ENCODE assay signal across 8 mouse cellular contexts in genomic region chr2:73891701-73892463, GRCm38 (mm10). TPM values are rescaled to one million over a fixed set of nuclear protein-coding genes. Genes with fewer than 3 reads are reported as not detected.
DNase-seq lines count a peak whose midpoint lies in the region; ATAC-seq lines count a peak whose summit lies in the region.

No protein-coding gene starts in this region.

- H3K4me1 ChIP-seq in hindbrain, embryonic 15.5 days (replicated peaks), result peaks cover 25% of the 10 kb centered on the region
- H3K4me1 ChIP-seq in liver, embryonic 16.5 days (ENCODE audit: control insufficient read depth, low read depth, low read length), result peaks cover 8% of the 10 kb centered on the region

- H3K4me3 ChIP-seq in hindbrain, embryonic 15.5 days, result peak overlapping the region; percentile 97
- H3K4me3 ChIP-seq in liver, embryonic 16.5 days (ENCODE audit: low read depth, low read length), result peak overlapping the region; percentile 100

- peak overlapping the region; percentile 70 for H3K4me2 ChIP-seq in hindbrain, embryonic 15.5 days
- peak overlapping the region; percentile 87 for H3K4me2 ChIP-seq in liver, embryonic 16.5 days (ENCODE audit: low read depth, low read length)

- peak overlapping the region; percentile 98 for H3K9ac ChIP-seq in hindbrain, embryonic 15.5 days
- H3K9ac ChIP-seq in liver, embryonic 16.5 days (ENCODE audit: low read depth, low read length), result peak overlapping the region; percentile 99

- H3K9me3 ChIP-seq in hindbrain, embryonic 15.5 days, result no peaks in the 10 kb centered on the region
- no peaks in the 10 kb centered on the region for H3K9me3 ChIP-seq in liver, embryonic 16.5 days (replicated peaks; ENCODE audit: control insufficient read depth, low read length)

- peak; percentile 7 to 12 for DNase-seq in layer of hippocampus, adult 18-20 months (ENCODE audit: low spot score in 2 of 2)
- DNase-seq in layer of hippocampus, postnatal 25 days (ENCODE audit: extremely low spot score in 1 of 2, low spot score in 1 of 2), result no peak
- peak; percentile 13 for DNase-seq in T-cell, adult 2 months (ENCODE audit: low spot score)
- peak; percentile 82 for DNase-seq in neural tube, embryonic 10.5 days (ENCODE audit: extremely low spot score, low spot score)
- no peak for DNase-seq in adrenal gland, postnatal 10 days

- under 1% methylated on average over 38 of the region's 54 CpGs for WGBS in hindbrain, embryonic 15.5 days
- under 1% methylated on average over 52 of the region's 54 CpGs for WGBS in liver, embryonic 16.5 days (ENCODE audit: insufficient replicate concordance)

- H3K36me3 ChIP-seq in hindbrain, embryonic 15.5 days, result no peaks in the 10 kb centered on the region
- H3K36me3 ChIP-seq in liver, embryonic 16.5 days (ENCODE audit: control insufficient read depth, insufficient read depth), result no peaks in the 10 kb centered on the region

- H3K27me3 ChIP-seq in hindbrain, embryonic 15.5 days, result no peaks in the 10 kb centered on the region
- H3K27me3 ChIP-seq in liver, embryonic 16.5 days (ENCODE audit: control insufficient read depth, insufficient read depth, low read depth, low read length), result no peaks in the 10 kb centered on the region

- peak; percentile 43 for ATAC-seq in erythroid progenitor cell, adult 5-6 weeks (replicated peaks; ENCODE audit: low FRiP score, poor library complexity, severe bottlenecking)
- ATAC-seq in hindbrain, embryonic 15.5 days (ENCODE audit: low FRiP score, low read depth), result peak; percentile 70
- ATAC-seq in liver, embryonic 16.5 days (ENCODE audit: low read depth), result peak; percentile 25

- H3K27ac ChIP-seq in hindbrain, embryonic 15.5 days (replicated peaks), result peak overlapping the region; percentile 97
- peak overlapping the region; percentile 92 for H3K27ac ChIP-seq in liver, embryonic 16.5 days (ENCODE audit: low read length)

RNA-seq across cellular contexts. Expression of gene Atf2, which starts 0.6 kb away (rescaled TPM):
- 100 to 1,000 TPM; 141 to 142 TPM for total RNA-seq in layer of hippocampus, adult 18-20 months (2021)
- total RNA-seq in layer of hippocampus, postnatal 25 days (2021), result 100 to 1,000 TPM; 132 to 140 TPM
- 155 and 169 TPM in 2 replicates for total RNA-seq in erythroid progenitor cell, adult 5-6 weeks (2015; ENCODE audit: low replicate concordance)
- total RNA-seq in erythroid progenitor cell, adult 5-6 weeks (2017; ENCODE audit: low replicate concordance), result 100 and 131 TPM in 2 replicates
- polyA plus RNA-seq in hindbrain, embryonic 15.5 days (2015; fragmentation: Nextera tagmentation; extraction: Ambion mirVana), result 103 and 104 TPM in 2 replicates
- polyA plus RNA-seq in liver, embryonic 16.5 days (2015; fragmentation: Nextera tagmentation; extraction: Ambion mirVana), result 21.3 and 22.8 TPM in 2 replicates
- total RNA-seq in adrenal gland, postnatal 10 days (2021), result 10 to 100 TPM; 68.2 to 88.0 TPM

RNA-seq across cellular contexts. Expression of gene Atp5g3, which starts 19.2 kb away (rescaled TPM):
- total RNA-seq in layer of hippocampus, adult 18-20 months (2021), result 100 to 1,000 TPM; 501 to 512 TPM
- 100 to 1,000 TPM; 530 to 583 TPM for total RNA-seq in layer of hippocampus, postnatal 25 days (2021)
- total RNA-seq in erythroid progenitor cell, adult 5-6 weeks (2015; ENCODE audit: low replicate concordance), result 240 and 334 TPM in 2 replicates
- 64.9 and 66.4 TPM in 2 replicates for total RNA-seq in erythroid progenitor cell, adult 5-6 weeks (2017; ENCODE audit: low replicate concordance)
- 1,149 and 1,194 TPM in 2 replicates for polyA plus RNA-seq in hindbrain, embryonic 15.5 days (2015; fragmentation: Nextera tagmentation; extraction: Ambion mirVana)
- 713 and 723 TPM in 2 replicates for polyA plus RNA-seq in liver, embryonic 16.5 days (2015; fragmentation: Nextera tagmentation; extraction: Ambion mirVana)
- total RNA-seq in adrenal gland, postnatal 10 days (2021), result 100 to 1,000 TPM; 733 to 867 TPM

Comparison
In these comparisons a context has a peak if more than half of its experiments do, and no peak if none do; other contexts are left out.
1. DNase-seq: peak in layer of hippocampus, adult 18-20 months (2 of 2), T-cell, adult 2 months (single experiment) and neural tube, embryonic 10.5 days (single experiment); none in layer of hippocampus, postnatal 25 days (0 of 2) and adrenal gland, postnatal 10 days (single experiment).
2. Peak in every context shown above with its lines, with median percentiles within 50 percentile points of each other: ATAC-seq.